Mouse (Mus musculus) cerebellum, adult 2 months (tissue): Measurements from ENCODE around the gene Il3ra. TPM values are rescaled to one million over a fixed set of nuclear protein-coding genes. Genes with fewer than 3 reads are reported as not detected.
A peak's percentile ranks its signal among the peaks of the same experiment; 100 is the strongest.

Experiments used
- DNase-seq, 2 experiments: peaks; one replicate each; pipeline ENCODE4 v3.0.0; 2021
- H3K27ac ChIP-seq: fragments of 200-500 bp; 2 replicates; pipeline ENCODE4 v1.5.1; 2012; ENCODE audit warnings: low read length, control low read depth, inconsistent platforms; ENCODE audit not compliant: insufficient read depth
- H3K27me3 ChIP-seq: fragments of 200-500 bp; 2 replicates; pipeline ENCODE4 v1.6.1; 2012; ENCODE audit warnings: inconsistent platforms, mild to moderate bottlenecking, low read length, moderate library complexity; ENCODE audit not compliant: control insufficient read depth, insufficient read depth
- H3K4me1 ChIP-seq: fragments of 200-500 bp; 2 replicates; pipeline ENCODE4 v1.6.1; 2011; ENCODE audit warnings: low read length; ENCODE audit not compliant: control insufficient read depth, insufficient read depth
- H3K4me3 ChIP-seq: fragments of 200-500 bp; replicated peaks from 2 replicates; pipeline ENCODE3; 2011; ENCODE audit warnings: mild to moderate bottlenecking, low read depth, low read length, control low read depth; ENCODE audit not compliant: insufficient read depth
- CTCF ChIP-seq: fragments of 200-500 bp; IDR thresholded peaks from 2 replicates; pipeline ENCODE4 v1.5.1; 2011; ENCODE audit warnings: low read depth, mild to moderate bottlenecking, control low read depth, low read length, moderate library complexity, borderline replicate concordance; ENCODE audit not compliant: insufficient read depth
- POLR2A ChIP-seq: fragments of 200-500 bp; IDR thresholded peaks from 2 replicates; pipeline ENCODE4 v1.6.1; 2011; ENCODE audit warnings: low read length, control low read depth, borderline replicate concordance; ENCODE audit not compliant: insufficient read depth
- WGBS: fragments of 180-500 bp; shearing (Covaris S2); methylation state at CpG from one replicate; pipeline ENCODE4 v1.1.7; 2018; 5-methylcytosine and 5-hydroxymethylcytosine counted together
- polyA plus RNA-seq: library from polyadenylated mRNA; depleted of rRNA; stranded (reverse); fragments of >200 nt; gene quantifications from 2 replicates; pipeline ENCODE4 v1.2.3, GENCODE M21; 2012; rRNA removed

Gene Il3ra
- 4.2 and 6.2 TPM in 2 replicates for polyA plus RNA-seq

DNA sequence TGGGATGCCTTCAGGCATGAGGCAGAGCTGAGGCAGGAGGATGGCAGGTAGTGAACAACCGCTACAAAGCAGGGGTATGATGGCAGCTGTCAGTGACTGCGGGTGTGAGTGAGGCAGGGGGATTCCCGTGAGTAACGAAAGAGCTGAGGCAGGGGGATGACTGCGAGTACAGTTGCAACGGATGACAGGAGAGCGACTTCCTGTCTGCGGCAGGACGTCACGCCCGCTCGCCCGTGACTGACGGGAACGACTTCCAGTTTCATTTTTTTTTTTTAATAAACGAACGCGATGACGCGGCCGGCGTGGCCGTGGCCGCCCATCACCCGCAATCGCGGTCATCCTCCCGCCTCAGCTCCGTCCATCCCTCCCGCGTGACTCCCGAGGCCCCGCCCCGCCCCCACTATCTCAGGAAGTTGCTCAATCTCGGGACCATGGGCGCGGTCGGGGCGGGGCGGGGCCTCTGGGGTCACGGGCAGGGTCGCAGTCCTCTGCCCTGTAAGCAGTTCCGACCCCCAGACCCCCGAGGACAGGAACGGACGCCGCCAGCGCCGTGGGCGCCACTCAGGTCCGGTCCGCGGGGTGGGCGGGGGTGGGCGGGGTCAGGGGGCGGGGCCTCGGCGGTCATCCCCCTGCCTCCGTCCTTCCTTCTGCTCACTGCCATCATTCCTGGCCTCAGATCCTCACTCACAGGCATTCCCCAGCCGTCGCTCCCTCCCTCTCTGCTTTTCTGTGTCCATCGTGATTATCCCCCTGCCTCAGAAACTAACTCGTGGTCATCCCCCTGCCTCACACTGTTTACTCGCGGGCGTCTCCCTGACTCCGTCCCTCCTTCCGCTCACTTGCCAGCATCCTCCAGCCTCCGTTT is at the start of gene Il3ra:
Gene Il3ra, plus strand, starts transcription at position 328 of the 865 bp plus-strand sequence.
- Histone ChIP-seq H3K27me3 (no peaks in the 10 kb centered on the region), H3K4me1 (no peaks in the 10 kb centered on the region), H3K27ac (peak within 1 kb of the TSS; percentile 44; the same call in 1 of the 2 replicates), H3K4me3 (peak within 1 kb of the TSS; percentile 81)
- 3% methylated on average over 69 of the region's 69 CpGs for WGBS
- TF ChIP-seq POLR2A, result 0 out of 2 replicates have a peak, but pooled peaks have one; percentile 38
- no peak for TF ChIP-seq CTCF
- DNase-seq, result peak; percentile 70 to 71

DNA sequence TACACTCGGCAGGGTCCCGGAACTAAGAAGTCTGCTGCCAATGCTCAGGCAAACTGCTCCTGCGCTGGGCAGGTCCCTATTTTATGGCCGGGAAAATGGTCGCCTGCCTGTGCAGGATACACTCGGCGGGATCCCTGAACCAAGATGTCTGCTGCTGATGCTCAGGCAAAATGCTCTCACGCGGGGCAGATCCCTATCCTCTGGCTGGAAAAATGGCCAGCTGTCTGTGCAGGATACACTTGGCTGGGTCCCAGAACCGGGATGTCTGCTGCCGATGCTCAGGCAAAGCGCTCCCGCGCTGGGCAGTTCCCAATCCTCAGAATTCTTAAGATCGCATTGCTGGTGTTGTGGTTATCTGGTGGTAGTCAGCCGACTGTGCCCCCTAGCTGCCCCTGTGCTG is 37.1 kb upstream of the Il3ra start:
- H3K4me3 ChIP-seq, result peak overlapping the region; percentile 54
- no peak for TF ChIP-seq CTCF
- peak; percentile 21; the same call in 1 of the 2 replicates for TF ChIP-seq POLR2A
- 34% methylated on average over 16 of the region's 16 CpGs for WGBS

GRCm38 (mm10) chr14:14309416-14309815 is 36.7 kb upstream of the Il3ra start:
- TF ChIP-seq POLR2A, result no peak
- no peak for TF ChIP-seq CTCF
- H3K4me3 ChIP-seq, result peak overlapping the region; percentile 54
- H3K4me1 ChIP-seq, result no peaks in the 10 kb centered on the region
- peak in 1 of 2 experiments; percentile 18 for DNase-seq
- peak overlapping the region; percentile 82 for H3K27ac ChIP-seq
- no peaks in the 10 kb centered on the region for H3K27me3 ChIP-seq
- 37% methylated on average over 14 of the region's 14 CpGs for WGBS

More for the DNA sequence above, 37.1 kb upstream of the Il3ra start:
- Histone ChIP-seq H3K27ac (peak overlapping the region; percentile 82), H3K27me3 (no peaks in the 10 kb centered on the region), H3K4me1 (no peaks in the 10 kb centered on the region)
- DNase-seq, result peak; percentile 55 to 71

DNA sequence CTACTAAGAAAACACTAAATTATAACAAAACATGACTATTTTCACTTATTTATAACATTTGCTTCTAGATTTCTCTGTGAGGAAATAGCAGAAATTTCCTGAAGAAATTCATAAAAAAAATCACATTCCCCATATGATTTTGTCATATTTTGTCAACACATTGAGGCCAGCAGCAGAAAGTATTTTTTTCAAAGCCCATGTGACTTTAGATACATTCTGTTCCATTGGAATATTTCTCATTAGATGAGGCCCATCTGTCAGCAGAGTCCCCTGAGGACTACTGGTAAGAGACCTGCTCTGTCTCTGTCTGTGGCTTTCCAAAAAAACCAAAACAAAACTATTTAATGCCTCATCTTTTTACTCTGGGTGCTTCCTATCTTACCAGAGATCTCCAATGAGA is 23.5 kb upstream of the Il3ra start, which contains the start of gene Olfr31:
Gene Olfr31, plus strand, starts transcription at position 301 of the 400 bp plus-strand sequence.
- no peak within 1 kb of the TSS for H3K4me3 ChIP-seq
- TF ChIP-seq CTCF (no peak), POLR2A (no peak)
- H3K27me3 ChIP-seq, result no peaks in the 10 kb centered on the region
- H3K27ac ChIP-seq, result no peak within 1 kb of the TSS
- H3K4me1 ChIP-seq, result no peaks in the 10 kb centered on the region
- no peak for DNase-seq

- TF ChIP-seq CTCF, result peak; percentile 62; the same call in 1 of the 2 replicates
- no peak for TF ChIP-seq POLR2A
- H3K4me1 ChIP-seq, result no peaks in the 10 kb centered on the region
These were observed 783 bp upstream of the Il3ra start for GRCm38 (mm10) chr14:14345113-14345871.

GRCm38 (mm10) chr14:14346813-14347100 is 682 bp downstream of the Il3ra start:
- no peak overlapping the region for H3K4me3 ChIP-seq
- DNase-seq, result peak in 1 of 2 experiments; percentile 24
- 30% methylated on average over 16 of the region's 16 CpGs for WGBS
- no peaks in the 10 kb centered on the region for H3K27me3 ChIP-seq
- no peak overlapping the region for H3K27ac ChIP-seq
- TF ChIP-seq CTCF (no peak), POLR2A (no peak)
- no peaks in the 10 kb centered on the region for H3K4me1 ChIP-seq

More at GRCm38 (mm10) chr14:14345113-14345871, 783 bp upstream of the Il3ra start:
- DNase-seq, result peak; percentile 88 to 89
- peak overlapping the region; percentile 81 for H3K4me3 ChIP-seq
- no peaks in the 10 kb centered on the region for H3K27me3 ChIP-seq
- WGBS, result 4% methylated on average over 39 of the region's 40 CpGs
- no peak overlapping the region; the same call in 1 of the 2 replicates for H3K27ac ChIP-seq

- DNase-seq, result peak; percentile 29
- no peak overlapping the region for H3K27ac ChIP-seq
- H3K4me1 ChIP-seq, result no peaks in the 10 kb centered on the region
- H3K27me3 ChIP-seq, result no peaks in the 10 kb centered on the region
- 84% methylated on average over 17 of the region's 17 CpGs for WGBS
- TF ChIP-seq CTCF (no peak), POLR2A (no peak)
- H3K4me3 ChIP-seq, result no peak overlapping the region
These were observed 1.2 kb downstream of the Il3ra start for GRCm38 (mm10) chr14:14347151-14347835.
